Mouse (Mus musculus): ENCODE data around the gene Tarsl2. TPM values are rescaled to one million over a fixed set of nuclear protein-coding genes. Genes with fewer than 3 reads are reported as not detected.

The Tarsl2 gene
- total and polyA plus RNA-seq, 3 experiments, result 3.3 to 4.2 (median 4.0) TPM

DNA sequence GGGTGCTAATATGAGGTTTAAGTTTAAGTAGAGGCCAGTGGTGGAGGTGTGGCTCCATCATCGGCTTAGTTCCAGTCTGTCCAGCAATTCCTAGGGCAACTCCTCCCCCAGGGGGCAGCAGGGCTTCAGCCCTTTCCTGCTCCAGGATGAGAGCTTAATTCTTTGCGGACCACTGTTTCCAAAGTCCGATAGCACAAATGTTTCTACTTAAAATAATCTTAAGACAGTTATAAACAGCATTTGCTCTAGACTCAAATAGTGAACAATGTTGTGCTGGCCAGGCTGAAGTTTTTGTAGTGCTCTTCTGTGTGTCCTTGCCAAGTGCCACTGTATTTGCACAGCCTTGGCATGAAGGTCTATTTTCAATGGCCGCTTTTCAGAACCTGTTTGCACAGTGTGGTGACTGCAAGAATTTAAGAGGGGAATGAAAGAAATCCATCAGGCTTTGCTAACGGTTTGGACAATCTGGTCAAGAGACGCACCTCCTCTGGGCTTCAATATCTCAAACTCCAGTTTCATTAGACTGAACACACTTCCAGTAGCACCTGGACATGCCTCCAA is 757 bp upstream of the Tarsl2 start:
- H3K27me3 ChIP-seq (replicated peaks), result peaks cover 32% of the 10 kb centered on the region
- in situ Hi-C loops (cut with MboI; ENCODE audit: low pct_ligation_motif_present, low pct_unique_long_range_greater_than_20kb, low sequenced_read_pairs), result no loop called here
- H3K27ac ChIP-seq (ENCODE audit: insufficient read depth, low read depth), result no peak overlapping the region
- no peak for TF ChIP-seq POLR2AphosphoS2 (IDR thresholded peaks at IDR 0.05; ENCODE audit: low read depth, low read length)
- TF ChIP-seq ZKSCAN1 (IDR thresholded peaks at IDR 0.05; ENCODE audit: borderline replicate concordance, low read depth, low read length), result no peak
- TF ChIP-seq BHLHE40 (IDR thresholded peaks at IDR 0.05; ENCODE audit: low read depth, low read length), result no peak
- TF ChIP-seq MAFK (IDR thresholded peaks at IDR 0.05; ENCODE audit: insufficient replicate concordance, low read length), result no peak
- no peak for TF ChIP-seq GABPA (IDR thresholded peaks at IDR 0.05; ENCODE audit: insufficient replicate concordance, low read depth, low read length)
- TF ChIP-seq SIN3A (IDR thresholded peaks at IDR 0.05; ENCODE audit: low read length), result no peak
- TF ChIP-seq TBP (conservative IDR thresholded peaks at IDR 0.05; ENCODE audit: low read depth, low read length), result no peak
- TF ChIP-seq ZNF384 (IDR thresholded peaks at IDR 0.05; ENCODE audit: low read depth, low read length), result no peak
- no peak for TF ChIP-seq ZMIZ1 (IDR thresholded peaks at IDR 0.05; ENCODE audit: low read depth, low read length)
- no peak for TF ChIP-seq CHD2 (IDR thresholded peaks at IDR 0.05; ENCODE audit: low read length)
- no peak for TF ChIP-seq IRF4 (IDR thresholded peaks at IDR 0.05; ENCODE audit: low read depth, low read length)
- no peak for TF ChIP-seq UBTF (IDR thresholded peaks at IDR 0.05; ENCODE audit: low read depth, low read length)
- no peak for TF ChIP-seq CTCF (conservative IDR thresholded peaks at IDR 0.05 in 1 of 2, IDR thresholded peaks at IDR 0.05 in 1 of 2; ENCODE audit: low read depth in 2 of 2, low read length in 2 of 2)
- no peak for TF ChIP-seq NRF1 (IDR thresholded peaks at IDR 0.05; ENCODE audit: low read depth, low read length)
- no peak for TF ChIP-seq MAX (IDR thresholded peaks at IDR 0.05; ENCODE audit: low read length)
- peak overlapping the region; percentile 93 for H3K4me2 ChIP-seq (ENCODE audit: insufficient read depth, low read depth, poor library complexity, severe bottlenecking)
- peak overlapping the region in 2 of 3 experiments; percentile 10 to 55 for H3K4me3 ChIP-seq (replicated peaks in 1 of 3; ENCODE audit: low read depth in 2 of 3, low read length in 2 of 3, poor library complexity in 1 of 3)
- H3K36me3 ChIP-seq (replicated peaks in 1 of 2; ENCODE audit: control insufficient read depth in 1 of 2, insufficient read depth in 1 of 2, low read length in 1 of 2), result peaks cover 0 to 4% of the 10 kb centered on the region in 2 experiments
- H3K9me3 ChIP-seq (replicated peaks; ENCODE audit: low read length), result no peaks in the 10 kb centered on the region
- H3K4me1 ChIP-seq (ENCODE audit: control insufficient read depth in 1 of 2, insufficient read depth in 2 of 2), result peaks cover 4 to 8% of the 10 kb centered on the region in 2 experiments; a peak in 3 of 4 replicates
- no peaks in the 10 kb centered on the region for H3K79me2 ChIP-seq (replicated peaks; ENCODE audit: control insufficient read depth, extremely low read depth, insufficient read depth, poor library complexity, severe bottlenecking)
- dilution Hi-C loops (cut with MboI; ENCODE audit: extremely low pct_ligation_motif_present, extremely low pct_unique_long_range_greater_than_20kb, low sequenced_read_pairs), result no loop called here
- H3K9ac ChIP-seq (ENCODE audit: insufficient read depth, low read depth), result no peak overlapping the region
- DNase-seq (ENCODE audit: extremely low read depth), result no peak

GRCm38 (mm10) chr7:65645996-65646395 is 1.3 kb downstream of the Tarsl2 start:
- dilution Hi-C loops (cut with MboI; ENCODE audit: extremely low pct_ligation_motif_present, extremely low pct_unique_long_range_greater_than_20kb, low sequenced_read_pairs) (no loop called here), in situ Hi-C loops (cut with MboI; ENCODE audit: low pct_ligation_motif_present, low pct_unique_long_range_greater_than_20kb, low sequenced_read_pairs) (no loop called here)
- H3K9me3 ChIP-seq (replicated peaks; ENCODE audit: low read length), result no peaks in the 10 kb centered on the region
- no peak overlapping the region for H3K27ac ChIP-seq (ENCODE audit: insufficient read depth, low read depth)
- no peaks in the 10 kb centered on the region for H3K79me2 ChIP-seq (replicated peaks; ENCODE audit: control insufficient read depth, extremely low read depth, insufficient read depth, poor library complexity, severe bottlenecking)
- peak overlapping the region; percentile 4; the same call in 1 of the 2 replicates for H3K9ac ChIP-seq (ENCODE audit: insufficient read depth, low read depth)
- H3K4me3 ChIP-seq (replicated peaks in 1 of 3; ENCODE audit: low read depth in 2 of 3, low read length in 2 of 3, poor library complexity in 1 of 3), result no peak overlapping the region
- H3K4me1 ChIP-seq (ENCODE audit: control insufficient read depth in 1 of 2, insufficient read depth in 2 of 2), result peaks cover 4 to 8% of the 10 kb centered on the region in 2 experiments; a peak in 3 of 4 replicates
- H3K4me2 ChIP-seq (ENCODE audit: insufficient read depth, low read depth, poor library complexity, severe bottlenecking), result no peak overlapping the region
- TF ChIP-seq ZNF384 (IDR thresholded peaks at IDR 0.05; ENCODE audit: low read depth, low read length) (no peak), MAX (IDR thresholded peaks at IDR 0.05; ENCODE audit: low read length) (no peak), BHLHE40 (IDR thresholded peaks at IDR 0.05; ENCODE audit: low read depth, low read length) (no peak), ETS1 (conservative IDR thresholded peaks at IDR 0.05; ENCODE audit: low read depth, low read length) (no peak)
- peaks cover 17% of the 10 kb centered on the region for H3K27me3 ChIP-seq (replicated peaks)
- peaks cover 0 to 4% of the 10 kb centered on the region in 2 experiments for H3K36me3 ChIP-seq (replicated peaks in 1 of 2; ENCODE audit: control insufficient read depth in 1 of 2, insufficient read depth in 1 of 2, low read length in 1 of 2)
- no peak for DNase-seq (ENCODE audit: extremely low read depth)

Measured in CH12.LX (cell line).